Mouse (Mus musculus): ENCODE results near the gene Cnot8. TPM values are rescaled to one million over a fixed set of nuclear protein-coding genes. Genes with fewer than 3 reads are reported as not detected.

The Cnot8 gene
- polyA plus RNA-seq, 1 experiment from 2014 or later, result 67.0 TPM

DNA sequence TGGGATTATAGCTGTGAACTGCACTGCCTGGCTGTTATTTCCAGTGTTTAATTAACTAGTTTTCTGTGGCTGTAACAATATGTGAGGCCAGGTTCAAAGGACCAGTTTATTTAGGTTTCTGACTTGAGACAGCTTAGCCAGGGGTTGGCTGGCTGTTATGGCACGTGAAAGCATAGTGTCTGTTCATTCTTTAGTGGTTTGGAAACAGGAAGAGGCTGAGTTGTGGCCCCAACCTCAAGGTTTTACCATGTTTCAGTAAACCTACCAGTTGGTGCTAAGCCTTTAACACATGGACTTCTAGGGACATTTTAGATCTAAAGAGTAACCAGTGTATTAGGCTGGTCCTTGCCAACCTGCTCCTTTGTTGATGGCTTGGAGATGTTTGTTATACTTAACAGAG, 12.6 kb downstream of the Cnot8 start:
- 50% methylated on average over 1 of the region's 1 CpGs for WGBS (ENCODE audit: insufficient replicate concordance)
- Histone ChIP-seq H3K9me3 (replicated peaks; ENCODE audit: control insufficient read depth, low read length) (no peaks in the 10 kb centered on the region), H3K27me3 (ENCODE audit: control insufficient read depth, insufficient read depth, low read length) (no peaks in the 10 kb centered on the region), H3K4me3 (ENCODE audit: low read depth, low read length) (no peak overlapping the region), H3K4me1 (ENCODE audit: control insufficient read depth, insufficient read depth, low read length) (no peaks in the 10 kb centered on the region), H3K4me2 (no peak overlapping the region), H3K36me3 (ENCODE audit: control insufficient read depth, insufficient read depth, low read length) (peaks cover 43% of the 10 kb centered on the region), H3K9ac (ENCODE audit: low read depth, low read length) (no peak overlapping the region), H3K27ac (ENCODE audit: low read depth, low read length) (no peak overlapping the region)
- no peak for ATAC-seq (replicated peaks; ENCODE audit: insufficient number of reproducible peaks, low FRiP score, low TSS enrichment)

DNA sequence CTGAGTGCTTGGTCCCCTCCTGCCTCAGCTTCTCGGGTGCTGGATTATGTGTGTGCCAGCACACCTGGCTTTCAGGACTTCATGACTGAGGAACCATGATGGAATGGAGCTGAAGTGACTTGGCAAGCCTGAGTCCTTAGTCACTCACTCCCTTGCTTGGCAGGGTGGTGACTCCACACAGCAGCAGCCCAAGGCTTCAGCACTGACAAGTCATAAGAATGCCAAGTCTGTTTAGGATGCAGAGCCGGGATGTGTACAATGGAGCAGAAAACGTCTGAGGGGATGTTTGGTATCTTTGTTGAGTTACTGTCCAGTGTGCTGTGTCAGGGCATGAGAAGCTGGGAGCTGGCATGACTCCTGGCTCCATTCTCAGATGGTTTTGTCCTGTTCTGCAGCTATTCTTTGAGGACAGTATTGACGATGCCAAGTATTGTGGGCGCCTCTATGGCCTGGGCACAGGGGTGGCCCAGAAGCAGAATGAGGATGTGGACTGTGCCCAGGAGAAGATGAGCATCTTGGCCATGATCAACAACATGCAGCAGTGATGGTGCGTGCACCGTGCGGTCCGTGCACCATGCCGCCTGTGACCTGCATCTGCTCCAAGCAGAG, 13.2 kb downstream of the Cnot8 start:
- no peak for ATAC-seq (replicated peaks; ENCODE audit: insufficient number of reproducible peaks, low FRiP score, low TSS enrichment)
- no peak overlapping the region for H3K4me2 ChIP-seq

DNA sequence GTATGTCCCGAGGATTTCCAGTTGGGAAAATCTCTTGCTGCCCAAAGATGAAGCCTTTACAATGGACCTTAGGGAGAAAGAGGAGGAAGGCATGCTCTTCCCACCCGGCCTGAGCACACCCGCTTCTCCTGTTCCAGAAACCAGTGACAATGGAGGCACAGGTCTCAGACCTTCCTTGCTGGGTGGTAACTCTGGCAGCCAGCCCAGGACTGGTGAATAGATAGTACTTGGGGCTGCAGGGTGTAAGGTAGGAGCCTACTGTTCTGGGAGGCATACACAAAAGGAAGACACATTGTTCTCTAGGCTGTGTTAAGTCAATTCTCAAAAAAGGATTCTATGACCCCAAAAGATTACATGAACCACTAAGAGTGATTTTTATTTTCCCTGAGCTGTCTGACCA, 16.7 kb downstream of the Cnot8 start:
- H3K9me3 ChIP-seq (replicated peaks; ENCODE audit: control insufficient read depth, low read length), result no peaks in the 10 kb centered on the region
- no peak overlapping the region for H3K4me3 ChIP-seq (ENCODE audit: low read depth, low read length)
- H3K27ac ChIP-seq (ENCODE audit: low read depth, low read length), result no peak overlapping the region
- H3K9ac ChIP-seq (ENCODE audit: low read depth, low read length), result no peak overlapping the region
- peaks cover 20% of the 10 kb centered on the region for H3K36me3 ChIP-seq (ENCODE audit: control insufficient read depth, insufficient read depth, low read length)
- H3K4me2 ChIP-seq, result no peak overlapping the region
- WGBS (ENCODE audit: insufficient replicate concordance), result 78% methylated on average over 3 of the region's 3 CpGs
- H3K4me1 ChIP-seq (ENCODE audit: control insufficient read depth, insufficient read depth, low read length), result 0 out of 2 replicates have a peak, but pooled peaks cover 2% of the 10 kb centered on the region
- no peak for ATAC-seq (replicated peaks; ENCODE audit: insufficient number of reproducible peaks, low FRiP score, low TSS enrichment)
- no peaks in the 10 kb centered on the region for H3K27me3 ChIP-seq (ENCODE audit: control insufficient read depth, insufficient read depth, low read length)

More for the DNA sequence above, 13.2 kb downstream of the Cnot8 start:
- Histone ChIP-seq H3K9ac (ENCODE audit: low read depth, low read length) (no peak overlapping the region), H3K36me3 (ENCODE audit: control insufficient read depth, insufficient read depth, low read length) (peaks cover 39% of the 10 kb centered on the region), H3K27me3 (ENCODE audit: control insufficient read depth, insufficient read depth, low read length) (no peaks in the 10 kb centered on the region), H3K4me1 (ENCODE audit: control insufficient read depth, insufficient read depth, low read length) (no peaks in the 10 kb centered on the region), H3K4me3 (ENCODE audit: low read depth, low read length) (no peak overlapping the region), H3K27ac (ENCODE audit: low read depth, low read length) (no peak overlapping the region), H3K9me3 (replicated peaks; ENCODE audit: control insufficient read depth, low read length) (no peaks in the 10 kb centered on the region)
- 85% methylated on average over 10 of the region's 10 CpGs for WGBS (ENCODE audit: insufficient replicate concordance)

DNA sequence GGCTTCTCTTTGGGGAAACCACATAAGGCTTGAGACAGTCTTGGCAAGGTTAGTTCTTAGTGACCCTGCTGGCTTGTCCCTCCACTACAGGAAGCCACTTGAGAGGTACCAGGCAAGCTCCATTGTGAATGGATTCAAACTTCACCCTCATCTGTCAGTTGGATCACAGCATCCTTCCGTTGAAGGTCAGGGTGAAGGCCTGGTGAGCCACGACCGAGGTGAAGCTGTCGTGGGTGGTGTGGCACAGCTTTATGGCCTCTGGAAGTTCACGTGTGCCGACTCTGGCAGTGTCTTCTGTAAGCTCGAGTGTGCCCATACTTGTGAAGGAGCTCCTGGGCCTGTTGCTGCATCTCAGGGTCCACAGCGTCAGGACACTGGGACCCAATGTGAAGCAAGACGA, 17.4 kb downstream of the Cnot8 start:
- no peak overlapping the region for H3K27ac ChIP-seq (ENCODE audit: low read depth, low read length)
- no peak overlapping the region for H3K9ac ChIP-seq (ENCODE audit: low read depth, low read length)
- no peaks in the 10 kb centered on the region for H3K27me3 ChIP-seq (ENCODE audit: control insufficient read depth, insufficient read depth, low read length)
- no peak for ATAC-seq (replicated peaks; ENCODE audit: insufficient number of reproducible peaks, low FRiP score, low TSS enrichment)
- 87% methylated on average over 9 of the region's 9 CpGs for WGBS (ENCODE audit: insufficient replicate concordance)
- no peak overlapping the region for H3K4me3 ChIP-seq (ENCODE audit: low read depth, low read length)
- H3K9me3 ChIP-seq (replicated peaks; ENCODE audit: control insufficient read depth, low read length), result no peaks in the 10 kb centered on the region
- peaks cover 19% of the 10 kb centered on the region for H3K36me3 ChIP-seq (ENCODE audit: control insufficient read depth, insufficient read depth, low read length)
- no peak overlapping the region for H3K4me2 ChIP-seq
- 0 out of 2 replicates have a peak, but pooled peaks cover 7% of the 10 kb centered on the region for H3K4me1 ChIP-seq (ENCODE audit: control insufficient read depth, insufficient read depth, low read length)

DNA sequence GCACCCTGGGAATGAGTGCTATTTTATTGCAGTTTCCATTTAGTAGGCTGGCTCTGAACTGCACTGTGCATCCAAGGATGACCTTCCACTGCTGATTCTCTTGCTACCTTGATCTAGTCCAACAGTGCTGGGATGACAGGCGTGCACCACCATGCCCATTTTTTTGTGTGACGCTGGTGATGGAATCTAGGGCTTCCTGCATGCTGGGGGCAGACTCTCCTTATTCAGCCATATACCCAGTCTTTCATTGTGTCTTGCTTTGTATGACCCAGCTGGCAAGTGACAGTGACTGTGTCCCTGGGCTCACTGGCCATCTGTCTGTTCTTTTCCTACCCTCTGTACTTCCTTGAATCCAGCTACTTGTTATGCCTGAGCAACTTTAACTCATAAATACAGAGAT, 19.8 kb downstream of the Cnot8 start:
- no peaks in the 10 kb centered on the region for H3K27me3 ChIP-seq (ENCODE audit: control insufficient read depth, insufficient read depth, low read length)
- no peak for ATAC-seq (replicated peaks; ENCODE audit: insufficient number of reproducible peaks, low FRiP score, low TSS enrichment)
- no peak overlapping the region for H3K9ac ChIP-seq (ENCODE audit: low read depth, low read length)
- 0 out of 2 replicates have a peak, but pooled peaks cover 7% of the 10 kb centered on the region for H3K4me1 ChIP-seq (ENCODE audit: control insufficient read depth, insufficient read depth, low read length)
- H3K4me2 ChIP-seq, result no peak overlapping the region
- no peak overlapping the region for H3K27ac ChIP-seq (ENCODE audit: low read depth, low read length)
- H3K36me3 ChIP-seq (ENCODE audit: control insufficient read depth, insufficient read depth, low read length), result peaks cover 21% of the 10 kb centered on the region
- no peak overlapping the region for H3K4me3 ChIP-seq (ENCODE audit: low read depth, low read length)
- 89% methylated on average over 2 of the region's 2 CpGs for WGBS (ENCODE audit: insufficient replicate concordance)
- no peaks in the 10 kb centered on the region for H3K9me3 ChIP-seq (replicated peaks; ENCODE audit: control insufficient read depth, low read length)

DNA sequence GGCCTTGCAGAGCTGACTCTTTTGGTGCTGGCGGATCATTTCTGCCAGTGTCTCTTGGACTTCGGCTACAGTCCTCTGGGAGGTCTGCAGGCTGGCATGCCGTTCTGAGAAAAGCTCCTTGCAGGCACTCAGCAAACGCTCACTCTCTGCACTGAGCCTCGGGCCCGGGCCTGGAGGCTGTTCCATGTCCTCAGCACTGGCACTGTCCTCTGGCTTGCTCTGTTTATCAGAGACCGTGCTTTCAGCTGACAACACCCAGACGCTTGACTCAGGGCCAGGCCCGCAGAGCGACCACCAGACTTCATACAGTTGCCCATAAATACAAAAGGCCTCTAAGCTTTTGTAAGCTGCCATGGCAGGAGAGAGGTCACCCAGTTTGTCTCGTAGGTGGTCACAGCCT, 21.1 kb downstream of the Cnot8 start:
- Histone ChIP-seq H3K36me3 (ENCODE audit: control insufficient read depth, insufficient read depth, low read length) (peaks cover 20% of the 10 kb centered on the region), H3K4me3 (ENCODE audit: low read depth, low read length) (no peak overlapping the region), H3K27me3 (ENCODE audit: control insufficient read depth, insufficient read depth, low read length) (no peaks in the 10 kb centered on the region), H3K4me2 (no peak overlapping the region), H3K4me1 (ENCODE audit: control insufficient read depth, insufficient read depth, low read length) (0 out of 2 replicates have a peak, but pooled peaks cover 7% of the 10 kb centered on the region), H3K27ac (ENCODE audit: low read depth, low read length) (peak overlapping the region; percentile 42), H3K9me3 (replicated peaks; ENCODE audit: control insufficient read depth, low read length) (no peaks in the 10 kb centered on the region), H3K9ac (ENCODE audit: low read depth, low read length) (no peak overlapping the region)
- WGBS (ENCODE audit: insufficient replicate concordance), result 46% methylated on average over 11 of the region's 11 CpGs
- ATAC-seq (replicated peaks; ENCODE audit: insufficient number of reproducible peaks, low FRiP score, low TSS enrichment), result 0 out of 2 replicates have a peak, but pooled peaks have one; percentile 44

DNA sequence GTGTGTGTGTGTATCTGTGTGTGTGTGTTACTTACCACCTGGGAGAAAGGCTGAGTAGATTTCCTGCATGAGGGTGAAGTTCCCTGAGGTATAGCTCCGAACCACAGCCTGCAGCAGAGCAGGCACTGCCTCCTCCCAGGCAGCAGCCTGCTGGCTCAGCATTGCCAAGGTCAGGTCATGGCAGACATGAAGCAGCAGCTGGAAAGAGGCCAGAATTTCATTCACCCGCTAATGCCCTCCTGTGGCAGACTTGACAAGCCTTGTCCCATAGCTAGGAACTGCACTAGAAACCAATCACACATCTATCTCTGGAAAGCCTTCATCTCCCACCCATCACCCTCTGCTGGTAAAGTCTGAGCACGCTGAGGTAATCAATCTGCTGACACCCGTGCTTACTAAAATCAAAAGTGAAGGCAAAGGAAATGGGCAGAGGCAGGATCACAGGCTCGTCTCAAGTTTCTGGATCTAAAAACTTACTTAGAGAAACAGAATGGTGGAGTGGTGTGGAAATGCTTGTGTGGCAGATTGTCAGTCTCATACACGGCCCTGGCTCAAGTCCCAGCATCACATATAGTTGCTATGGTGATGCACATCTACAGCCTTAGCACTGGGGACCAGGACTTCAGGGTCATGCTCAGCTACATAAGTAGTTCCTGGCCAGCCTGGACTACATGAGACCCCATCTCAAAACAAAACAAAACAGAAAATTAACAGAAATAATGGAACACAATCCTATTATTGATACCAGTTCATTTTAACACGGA, 22.6 kb downstream of the Cnot8 start:
- ATAC-seq (replicated peaks; ENCODE audit: insufficient number of reproducible peaks, low FRiP score, low TSS enrichment), result no peak
- Histone ChIP-seq H3K36me3 (ENCODE audit: control insufficient read depth, insufficient read depth, low read length) (peaks cover 20% of the 10 kb centered on the region), H3K4me3 (ENCODE audit: low read depth, low read length) (no peak overlapping the region), H3K27me3 (ENCODE audit: control insufficient read depth, insufficient read depth, low read length) (no peaks in the 10 kb centered on the region), H3K9ac (ENCODE audit: low read depth, low read length) (0 out of 2 replicates have a peak overlapping the region, but pooled peaks have one; percentile 16), H3K4me2 (no peak overlapping the region), H3K9me3 (replicated peaks; ENCODE audit: control insufficient read depth, low read length) (no peaks in the 10 kb centered on the region), H3K27ac (ENCODE audit: low read depth, low read length) (peak overlapping the region; percentile 71), H3K4me1 (ENCODE audit: control insufficient read depth, insufficient read depth, low read length) (0 out of 2 replicates have a peak, but pooled peaks cover 7% of the 10 kb centered on the region)
- WGBS (ENCODE audit: insufficient replicate concordance), result 66% methylated on average over 7 of the region's 7 CpGs

DNA sequence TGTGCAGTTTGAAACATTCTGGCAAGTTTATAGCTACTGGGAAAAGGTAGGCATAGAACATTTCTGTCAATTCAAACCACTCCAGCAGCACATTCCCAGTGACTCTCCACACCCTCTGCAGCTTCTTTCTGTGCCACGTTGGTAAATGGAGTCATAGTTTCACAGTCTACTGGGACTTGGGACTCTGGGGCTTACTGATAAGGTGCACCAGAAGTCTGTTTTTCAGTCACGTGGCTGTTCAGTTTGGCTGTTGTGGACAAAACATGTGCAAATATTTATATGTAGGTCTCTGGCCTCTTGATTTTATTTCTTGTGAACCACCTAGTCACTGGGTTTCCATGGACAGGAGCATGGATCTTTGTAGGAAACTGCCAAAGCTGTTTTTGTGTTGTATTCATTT, 23.6 kb downstream of the Cnot8 start:
- Histone ChIP-seq H3K4me3 (ENCODE audit: low read depth, low read length) (no peak overlapping the region), H3K9ac (ENCODE audit: low read depth, low read length) (no peak overlapping the region), H3K36me3 (ENCODE audit: control insufficient read depth, insufficient read depth, low read length) (peaks cover 23% of the 10 kb centered on the region), H3K27ac (ENCODE audit: low read depth, low read length) (no peak overlapping the region), H3K9me3 (replicated peaks; ENCODE audit: control insufficient read depth, low read length) (no peaks in the 10 kb centered on the region), H3K27me3 (ENCODE audit: control insufficient read depth, insufficient read depth, low read length) (no peaks in the 10 kb centered on the region), H3K4me1 (ENCODE audit: control insufficient read depth, insufficient read depth, low read length) (0 out of 2 replicates have a peak, but pooled peaks cover 7% of the 10 kb centered on the region), H3K4me2 (no peak overlapping the region)
- WGBS (ENCODE audit: insufficient replicate concordance), result 80% methylated on average over 2 of the region's 2 CpGs
- ATAC-seq (replicated peaks; ENCODE audit: insufficient number of reproducible peaks, low FRiP score, low TSS enrichment), result no peak; the same call in 1 of the 2 replicates
